Mouse (Mus musculus): ENCODE measurements at regions not wholly inside any gene's neighbourhood (a gene's known extent, or its start where the extent isn't known, plus 50 kb on each side); places are given as distances from the start of the nearest gene placed in this dataset.

- TF ChIP-seq CTCF (conservative IDR thresholded peaks at IDR 0.05 in 1 of 2, IDR thresholded peaks at IDR 0.05 in 1 of 2; ENCODE audit: low read depth in 2 of 2, low read length in 2 of 2) (no peak), HCFC1 (IDR thresholded peaks at IDR 0.05; ENCODE audit: low read depth, low read length) (no peak), TCF12 (IDR thresholded peaks at IDR 0.05; ENCODE audit: low read depth, low read length) (no peak), POLR2A (IDR thresholded peaks at IDR 0.05; ENCODE audit: low read depth, low read length) (no peak), IRF4 (IDR thresholded peaks at IDR 0.05; ENCODE audit: low read depth, low read length) (no peak), RAD21 (IDR thresholded peaks at IDR 0.05; ENCODE audit: low read depth, low read length) (no peak)
Observed at GRCm38 (mm10) chr9:87626432-87626831, 104.6 kb downstream of the Tbx18 start.
